Mouse (Mus musculus) CD4-positive helper T cell, adult 2 months (primary cell): ENCODE data around the gene 1700034I23Rik.
"Not testable (repeated sequence)": the region's sequence is repeated elsewhere in the genome, so short reads cannot be mapped to it uniquely, and the experiment has no call there.

Experiments
- DNase-seq: peaks from one replicate; pipeline ENCODE4 v3.0.0-alpha.2; 2012; ENCODE audit warnings: low read depth, missing footprints, low spot score

Gene 1700034I23Rik

DNA sequence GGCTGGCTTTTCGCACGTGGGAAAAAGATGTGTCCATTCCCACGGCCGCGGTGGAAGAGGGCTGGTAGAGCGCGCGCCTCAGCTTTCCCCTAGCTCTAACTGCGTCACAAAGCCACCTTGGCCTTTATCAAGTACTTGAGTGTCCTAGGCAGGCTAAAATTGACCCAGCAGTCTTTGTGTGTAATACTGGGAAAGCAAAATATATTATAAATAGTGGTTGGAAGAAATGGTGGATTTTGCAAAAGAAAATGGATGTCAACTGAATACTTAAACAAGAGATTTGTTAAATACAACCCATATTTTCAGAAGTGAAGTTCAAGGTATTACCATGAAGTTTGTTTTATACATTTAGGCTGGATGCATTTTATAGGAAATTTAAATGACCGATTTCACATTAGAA, at the start of gene 1700034I23Rik:
1700034I23Rik (minus strand) TSS at position 101 of the 400 bp plus-strand sequence.
- DNase-seq = not testable (repeated sequence)

DNA sequence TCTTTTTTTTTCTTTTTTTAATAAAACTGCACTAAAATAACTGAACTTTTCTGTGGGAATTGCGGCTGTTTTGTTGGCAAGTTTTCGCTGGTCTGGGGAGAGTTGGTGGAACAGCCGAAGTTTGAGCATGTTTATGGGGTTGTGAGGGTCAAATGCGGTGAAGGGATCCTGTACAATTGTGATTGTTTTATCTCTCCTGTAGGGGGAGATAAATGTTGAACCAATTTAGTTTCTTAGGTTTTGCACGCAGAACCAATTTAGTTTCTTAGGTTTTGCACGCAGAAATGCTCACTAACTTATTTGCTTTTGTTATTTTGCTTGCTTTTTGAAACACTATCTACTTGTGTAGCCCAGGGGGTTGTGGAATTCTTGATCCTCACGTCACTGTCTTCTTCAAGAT, 49.0 kb upstream of the 1700034I23Rik start:
- DNase-seq = peak; percentile 62

DNA sequence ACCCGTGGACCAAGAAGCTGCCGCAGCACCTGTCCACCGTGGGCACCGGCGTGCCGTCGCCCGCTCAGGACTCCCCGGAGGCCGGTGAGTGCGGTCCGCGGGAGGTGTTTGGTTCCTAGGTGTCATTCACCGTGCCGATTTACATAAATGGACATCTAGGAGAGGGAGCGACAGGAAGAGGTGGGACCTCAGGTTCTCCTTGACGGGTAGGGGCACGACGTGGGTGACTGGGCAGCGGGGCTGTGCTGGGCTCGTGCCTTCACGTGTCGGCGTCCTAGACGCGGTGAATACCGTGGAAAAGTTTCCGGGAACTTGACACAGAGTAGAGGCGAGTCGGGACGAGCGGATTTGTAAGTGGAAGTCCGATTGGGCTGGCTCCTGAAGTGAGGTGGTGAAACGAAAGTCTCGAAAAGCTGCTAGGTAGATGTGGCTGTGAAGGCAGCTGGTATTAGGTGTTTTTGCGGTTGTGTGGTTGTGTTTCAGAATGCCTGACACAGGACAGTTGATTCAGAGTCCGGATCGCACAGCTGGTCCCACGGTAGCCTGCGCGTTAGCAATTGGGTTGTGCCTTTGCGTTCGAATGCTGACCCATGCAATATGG, 48.4 kb upstream of the 1700034I23Rik start:
- peak; percentile 75 for DNase-seq

DNA sequence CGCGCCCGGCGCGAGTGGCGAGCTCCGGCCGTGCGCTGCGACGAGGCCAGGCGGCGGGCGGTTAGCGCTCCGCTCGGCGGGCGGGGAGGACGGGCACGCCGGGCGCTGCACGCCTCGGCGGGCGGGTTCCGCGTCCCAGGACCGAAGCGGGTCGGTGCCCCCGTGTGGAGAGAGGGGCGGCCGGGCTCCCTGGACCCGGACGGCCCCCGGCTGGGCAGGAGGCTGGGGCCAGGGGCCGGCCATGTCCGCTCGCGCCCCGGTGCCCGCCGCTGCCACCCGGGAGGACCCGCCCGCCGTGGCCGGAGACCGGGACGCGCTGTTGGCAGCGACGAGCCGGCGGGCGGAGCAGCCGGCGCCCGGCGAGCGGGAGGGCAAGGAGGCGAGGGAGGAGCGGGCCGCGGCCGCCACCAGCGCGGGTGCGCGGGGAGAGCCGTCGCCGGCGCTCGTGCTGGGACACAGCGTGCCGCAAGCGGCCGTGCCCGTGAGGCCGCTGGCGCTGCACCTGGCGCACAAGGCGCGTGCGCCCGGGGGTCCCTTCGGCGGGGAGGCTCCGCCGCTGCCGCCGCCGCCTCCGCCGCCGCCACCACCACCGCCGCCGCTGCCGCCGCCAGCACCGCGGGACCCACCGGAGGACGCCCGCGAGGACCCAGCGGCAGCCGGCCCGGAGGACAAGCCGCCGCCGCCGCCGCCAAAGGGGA, 47.7 kb upstream of the 1700034I23Rik start:
- DNase-seq = peak; percentile 67

DNA sequence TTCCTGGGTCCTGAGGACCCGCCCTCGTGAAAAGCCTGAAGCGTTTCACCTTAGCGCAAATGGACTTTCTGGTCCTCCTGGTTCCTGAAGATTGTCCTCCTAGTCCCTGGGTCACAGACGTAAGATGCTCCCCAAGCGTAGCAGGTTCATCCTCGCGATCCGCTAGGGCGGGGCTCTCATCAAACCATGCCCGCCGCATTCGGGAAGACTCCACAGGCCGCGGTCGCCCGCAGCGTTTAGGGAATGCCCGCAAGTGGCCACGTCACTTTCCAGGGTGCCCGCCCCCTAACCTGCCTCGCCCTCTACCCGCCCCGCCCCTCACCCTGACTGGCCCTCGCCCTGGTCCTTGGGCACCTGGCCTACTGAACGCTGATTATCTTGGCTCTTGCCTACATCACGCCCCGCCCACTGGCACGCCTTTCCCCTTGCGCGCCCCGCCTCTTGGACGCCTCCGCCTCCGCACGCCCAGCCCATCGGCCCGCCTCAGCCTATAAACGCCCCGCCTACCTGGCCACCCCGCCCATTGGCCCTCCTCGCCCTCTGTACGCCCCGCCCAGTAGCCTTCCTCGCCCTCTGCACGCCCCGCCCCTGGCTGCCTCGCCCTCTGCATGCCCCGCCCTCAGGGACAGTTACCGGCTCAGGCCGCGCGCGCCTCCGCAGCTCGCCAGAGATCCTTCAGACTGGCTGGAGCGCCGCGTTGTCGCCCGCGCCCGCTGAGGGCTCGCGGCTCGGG, 47.0 kb upstream of the 1700034I23Rik start, which contains the start of gene Larp1b:
Larp1b (plus strand) TSS at position 659 of the 733 bp plus-strand sequence.
- DNase-seq = peak; percentile 98

DNA sequence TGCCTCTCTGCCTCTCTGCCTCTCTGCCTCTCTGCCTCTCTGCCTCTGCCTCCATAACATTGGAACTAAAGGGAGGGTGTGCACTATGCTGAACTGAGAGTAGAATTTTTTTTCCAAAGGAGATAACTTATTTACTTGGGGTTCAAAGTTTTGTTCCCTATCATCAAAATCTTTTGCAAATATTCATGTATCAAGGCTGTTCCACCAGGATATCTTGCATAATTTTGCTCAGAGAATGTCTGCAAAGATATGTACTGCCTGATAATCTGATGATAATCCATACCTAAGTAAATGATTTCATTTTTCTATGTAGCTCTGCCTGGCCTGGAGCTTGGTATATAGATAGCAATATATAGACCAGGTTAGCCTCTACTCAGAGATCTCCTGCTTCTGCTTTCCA, 36.7 kb upstream of the 1700034I23Rik start:
- DNase-seq = no peak

DNA sequence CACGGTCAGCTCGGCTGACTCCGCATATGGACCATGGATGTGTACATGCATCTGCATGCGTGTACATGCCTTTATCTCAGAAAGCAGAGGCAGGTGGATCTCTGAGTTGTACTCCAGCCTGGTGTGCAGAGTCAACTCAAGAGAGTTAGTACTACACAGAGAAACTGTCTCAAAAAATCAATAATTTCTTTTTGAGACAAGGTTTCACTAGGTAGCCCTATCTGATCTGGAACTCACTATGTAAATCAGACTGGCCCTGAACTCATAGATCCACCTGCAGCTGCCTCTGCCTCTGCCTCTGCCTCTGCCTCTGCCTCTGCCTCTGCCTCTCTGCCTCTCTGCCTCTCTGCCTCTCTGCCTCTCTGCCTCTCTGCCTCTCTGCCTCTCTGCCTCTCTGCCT, 36.2 kb upstream of the 1700034I23Rik start:
- DNase-seq = no peak

DNA sequence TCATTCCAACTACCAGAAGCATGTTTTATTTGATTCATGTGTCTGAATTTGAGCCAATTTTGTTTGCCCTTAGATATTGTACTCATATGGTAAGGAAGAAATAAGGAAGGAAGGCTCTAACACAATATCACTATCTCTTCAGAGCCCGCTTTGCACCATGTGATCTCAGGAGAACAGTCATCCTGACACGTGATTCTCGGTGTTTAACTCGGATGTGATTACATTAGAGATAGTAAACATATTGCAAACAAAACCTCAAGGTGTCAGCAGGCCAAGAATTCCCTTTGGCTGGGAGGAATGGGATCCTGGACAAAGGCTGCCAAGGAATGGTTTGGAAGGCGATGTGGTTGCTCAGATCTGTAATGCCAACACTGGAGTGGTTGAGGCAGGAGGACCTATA, 35.8 kb upstream of the 1700034I23Rik start:
- no peak for DNase-seq

DNA sequence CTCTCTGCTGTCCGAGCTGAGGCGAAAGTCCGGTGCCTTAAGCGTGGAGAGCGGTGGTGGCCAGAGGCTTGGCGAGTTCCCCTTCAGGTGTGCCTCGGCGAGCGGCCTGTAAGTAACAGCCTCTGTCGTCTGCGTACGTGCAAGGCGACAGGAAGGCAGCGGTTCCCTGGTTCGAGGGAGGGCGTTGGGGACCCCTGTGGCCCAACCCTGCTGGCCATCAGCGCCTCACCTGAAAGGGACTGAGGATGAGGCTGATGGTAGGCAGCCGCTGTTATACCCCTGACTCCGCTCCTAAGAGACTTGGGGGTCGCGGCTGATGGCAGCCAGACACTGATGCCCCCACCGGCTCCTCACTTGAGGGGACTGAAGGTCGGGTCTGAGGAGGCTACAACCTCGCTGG, 8.0 kb downstream of the 1700034I23Rik start:
- peak; percentile 58 for DNase-seq

DNA sequence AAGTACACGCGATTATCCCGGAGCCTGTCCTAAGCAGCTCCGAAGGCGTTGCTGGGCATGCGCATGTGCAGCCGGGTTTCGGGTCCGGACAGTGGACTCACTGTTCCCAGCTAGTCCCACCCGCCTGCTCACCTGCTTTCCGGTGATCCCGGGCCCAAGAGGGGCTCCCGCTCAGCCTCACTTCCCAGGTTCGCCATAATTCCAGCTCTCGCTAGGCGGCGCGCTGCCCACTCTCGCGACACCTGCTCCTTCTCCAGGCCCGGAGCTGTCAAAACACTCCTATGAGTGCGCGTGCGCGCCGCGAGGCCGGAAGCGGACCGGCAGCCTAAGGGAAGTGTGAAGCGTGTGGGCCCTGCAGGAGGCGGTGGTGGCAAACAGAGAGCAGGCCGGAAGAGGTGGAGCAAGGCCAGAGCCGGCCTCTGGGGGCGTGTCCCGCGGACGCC, 8.5 kb downstream of the 1700034I23Rik start:
- DNase-seq = peak; percentile 99

DNA sequence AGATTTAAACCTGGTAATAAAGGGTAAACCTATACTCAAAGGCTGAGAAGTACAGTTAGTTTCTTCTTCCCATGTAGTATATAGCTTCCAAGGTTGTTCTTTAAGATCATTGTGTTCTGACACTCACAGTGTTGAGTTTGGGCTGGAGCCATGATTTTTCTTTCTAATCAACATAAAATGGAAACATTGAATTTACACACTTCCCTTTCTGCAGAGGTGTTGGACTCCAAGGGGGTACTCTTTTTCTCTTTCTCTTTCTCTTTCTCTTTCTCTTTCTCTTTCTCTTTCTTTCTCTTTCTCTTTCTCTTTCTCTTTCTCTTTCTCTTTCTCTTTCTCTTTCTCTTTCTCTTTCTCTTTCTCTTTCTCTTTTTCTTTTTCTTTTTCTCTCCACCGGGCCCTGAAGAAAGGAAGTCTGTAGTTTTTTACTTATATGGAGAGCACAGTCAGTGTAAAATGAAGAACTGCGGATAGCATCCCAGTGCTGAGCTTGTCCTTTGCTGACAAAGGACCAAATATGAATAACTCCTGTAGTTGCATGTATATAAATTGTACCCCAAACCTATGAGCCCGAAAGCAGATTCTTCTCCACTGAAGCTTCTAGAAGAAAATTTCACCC, 49.1 kb downstream of the 1700034I23Rik start:
- peak; percentile 16 for DNase-seq
